Mouse (Mus musculus) monocyte, adult 2 months (primary cell): ENCODE results near the gene Tmem240.
"Not testable (repeated sequence)": the region's sequence is repeated elsewhere in the genome, so short reads cannot be mapped to it uniquely, and the experiment has no call there.

Experiments
- DNase-seq, 2 experiments: peaks; one replicate each; pipeline ENCODE4 v3.0.0; 2022; ENCODE audit warnings: low spot score in 2 of 2, low read depth in 1 of 2

The Tmem240 gene

GRCm38 (mm10) chr4:155734350-155734941 lies at the start of gene Tmem240:
TSS of gene Tmem240 (plus strand) at chr4:155734800.
- peak; percentile 32 to 54 for DNase-seq

- DNase-seq: not testable (repeated sequence)
Measured at GRCm38 (mm10) chr4:155687764-155688163, 46.8 kb upstream of the Tmem240 start.

GRCm38 (mm10) chr4:155690571-155691375 lies 43.8 kb upstream of the Tmem240 start:
- DNase-seq: no peak

GRCm38 (mm10) chr4:155692421-155692820 lies 42.2 kb upstream of the Tmem240 start:
- no peak for DNase-seq

GRCm38 (mm10) chr4:155694111-155694481 lies 40.5 kb upstream of the Tmem240 start, which contains the start of gene Fndc10:
TSS of gene Fndc10 (plus strand) at chr4:155694342.
- no peak for DNase-seq

- peak in 1 of 2 experiments; percentile 51 for DNase-seq
Measured at GRCm38 (mm10) chr4:155694482-155695401, 39.9 kb upstream of the Tmem240 start.

- DNase-seq: no peak
Measured at GRCm38 (mm10) chr4:155695531-155696062, 39.0 kb upstream of the Tmem240 start.

- DNase-seq: no peak
Measured at GRCm38 (mm10) chr4:155696261-155697255, 38.0 kb upstream of the Tmem240 start.

GRCm38 (mm10) chr4:155700425-155700824 lies 34.2 kb upstream of the Tmem240 start:
- no peak for DNase-seq

GRCm38 (mm10) chr4:155703425-155703929 lies 31.1 kb upstream of the Tmem240 start:
- DNase-seq: no peak

GRCm38 (mm10) chr4:155704721-155705591 lies 29.6 kb upstream of the Tmem240 start, which contains the start of gene Ssu72:
TSS of gene Ssu72 (plus strand) at chr4:155704800.
- peak; percentile 84 to 95 for DNase-seq

GRCm38 (mm10) chr4:155705592-155705929 lies 29.0 kb upstream of the Tmem240 start:
- no peak for DNase-seq

GRCm38 (mm10) chr4:155708582-155708981 lies 26.0 kb upstream of the Tmem240 start:
- DNase-seq: no peak

- DNase-seq: no peak
Measured at GRCm38 (mm10) chr4:155708988-155709387, 25.6 kb upstream of the Tmem240 start.

- DNase-seq: no peak
Measured at GRCm38 (mm10) chr4:155710521-155711252, 23.9 kb upstream of the Tmem240 start.

- no peak for DNase-seq
Measured at GRCm38 (mm10) chr4:155721668-155722083, 12.9 kb upstream of the Tmem240 start.

- DNase-seq: no peak
Measured at GRCm38 (mm10) chr4:155727993-155728392, 6.6 kb upstream of the Tmem240 start.

GRCm38 (mm10) chr4:155733267-155733666 lies 1.3 kb upstream of the Tmem240 start:
- DNase-seq: no peak
